Mouse (Mus musculus) liver, embryonic 12.5 days (tissue): ENCODE results near the gene Atg3. TPM values are rescaled to one million over a fixed set of nuclear protein-coding genes. Genes with fewer than 3 reads are reported as not detected.
A peak's percentile ranks its signal among the peaks of the same experiment; 100 is the strongest.

ENCODE experiments used
- ATAC-seq: fragments of 200-750 bp; cut with Nextera tagmentation; 2 replicates; pipeline ENCODE4 v1.8.0; 2017; ENCODE audit warnings: moderate number of reproducible peaks, mild to moderate bottlenecking, moderate library complexity
- H3K27ac ChIP-seq: fragments of 300-500 bp; sonication (generic); 2 replicates; pipeline ENCODE4 v1.5.1; 2016; ENCODE audit warnings: mild to moderate bottlenecking
- H3K27me3 ChIP-seq: fragments of 300-500 bp; sonication (generic); replicated peaks from 2 replicates; pipeline ENCODE4 v1.6.1; 2016; ENCODE audit warnings: mild to moderate bottlenecking, moderate library complexity
- H3K36me3 ChIP-seq: fragments of 300-500 bp; sonication (generic); 2 replicates; pipeline ENCODE4 v1.6.1; 2016; ENCODE audit warnings: mild to moderate bottlenecking, moderate library complexity
- H3K4me1 ChIP-seq: fragments of 300-500 bp; sonication (generic); 2 replicates; pipeline ENCODE4 v1.6.1; 2016
- H3K4me2 ChIP-seq: fragments of 300-500 bp; sonication (generic); 2 replicates; pipeline ENCODE4 v1.6.1; 2016; ENCODE audit warnings: mild to moderate bottlenecking, moderate library complexity
- H3K4me3 ChIP-seq: fragments of 300-500 bp; sonication (generic); 2 replicates; pipeline ENCODE4 v1.5.1; 2016; ENCODE audit warnings: mild to moderate bottlenecking, moderate library complexity
- H3K9ac ChIP-seq: fragments of 300-500 bp; sonication (generic); 2 replicates; pipeline ENCODE4 v1.6.1; 2016; ENCODE audit warnings: mild to moderate bottlenecking, moderate library complexity
- H3K9me3 ChIP-seq: fragments of 300-500 bp; sonication (generic); replicated peaks from 2 replicates; pipeline ENCODE4 v1.6.1; 2016; ENCODE audit warnings: mild to moderate bottlenecking, moderate library complexity
- WGBS: fragments of 180-500 bp; shearing (Covaris S2); methylation state at CpG from one replicate; pipeline ENCODE4 v1.1.7; 2016; ENCODE audit not compliant: insufficient replicate concordance; 5-methylcytosine and 5-hydroxymethylcytosine counted together
- polyA plus RNA-seq: library from polyadenylated mRNA; unstranded; fragments of >200 nt; fragmentation: Nextera tagmentation; extraction: Ambion mirVana; gene quantifications from 2 replicates; pipeline ENCODE4 v1.2.1, GENCODE M21; 2016

The Atg3 gene
- polyA plus RNA-seq, 1 experiment from 2014 or later: 28.9 TPM

GRCm38 (mm10) chr16:45148488-45149082 is 10.0 kb upstream of the Atg3 start:
- no peak overlapping the region for H3K4me2 ChIP-seq
- ATAC-seq: no peak
- H3K4me3 ChIP-seq: no peak overlapping the region
- no peaks in the 10 kb centered on the region for H3K4me1 ChIP-seq
- no peaks in the 10 kb centered on the region for H3K27me3 ChIP-seq
- H3K36me3 ChIP-seq: peaks cover 64% of the 10 kb centered on the region
- WGBS: 76% methylated on average over 10 of the region's 10 CpGs
- H3K9ac ChIP-seq: no peak overlapping the region
- no peaks in the 10 kb centered on the region for H3K9me3 ChIP-seq
- H3K27ac ChIP-seq: no peak overlapping the region

- peaks cover 25% of the 10 kb centered on the region for H3K36me3 ChIP-seq
- no peaks in the 10 kb centered on the region for H3K27me3 ChIP-seq
- peaks cover 13% of the 10 kb centered on the region for H3K4me1 ChIP-seq
- no peak overlapping the region for H3K27ac ChIP-seq
- ATAC-seq: no peak
- no peaks in the 10 kb centered on the region for H3K9me3 ChIP-seq
- WGBS: 71% methylated on average over 3 of the region's 3 CpGs
- no peak overlapping the region for H3K9ac ChIP-seq
- H3K4me2 ChIP-seq: no peak overlapping the region
- no peak overlapping the region for H3K4me3 ChIP-seq
These were observed 3.8 kb upstream of the Atg3 start for GRCm38 (mm10) chr16:45154741-45155250.

GRCm38 (mm10) chr16:45158136-45158521 is 456 bp upstream of the Atg3 start:
- Histone ChIP-seq H3K4me2 (peak overlapping the region; percentile 89), H3K36me3 (peaks cover 8% of the 10 kb centered on the region), H3K9me3 (no peaks in the 10 kb centered on the region), H3K27ac (peak overlapping the region; percentile 95), H3K4me1 (peaks cover 26% of the 10 kb centered on the region), H3K4me3 (peak overlapping the region; percentile 78), H3K27me3 (no peaks in the 10 kb centered on the region), H3K9ac (peak overlapping the region; percentile 83)
- WGBS: 1% methylated on average over 20 of the region's 20 CpGs
- ATAC-seq: peak; percentile 77

- H3K9ac ChIP-seq: peak overlapping the region; percentile 83
- WGBS: 3% methylated on average over 11 of the region's 11 CpGs
- H3K9me3 ChIP-seq: no peaks in the 10 kb centered on the region
- peak overlapping the region; percentile 95 for H3K27ac ChIP-seq
- H3K36me3 ChIP-seq: peaks cover 13% of the 10 kb centered on the region
- peak overlapping the region; percentile 89 for H3K4me2 ChIP-seq
- H3K4me3 ChIP-seq: peak overlapping the region; percentile 78
- H3K4me1 ChIP-seq: peaks cover 26% of the 10 kb centered on the region
- no peaks in the 10 kb centered on the region for H3K27me3 ChIP-seq
- ATAC-seq: no peak
These were observed 768 bp downstream of the Atg3 start for GRCm38 (mm10) chr16:45159389-45159716.

- H3K9ac ChIP-seq: no peak overlapping the region
- H3K36me3 ChIP-seq: peaks cover 22% of the 10 kb centered on the region
- no peaks in the 10 kb centered on the region for H3K9me3 ChIP-seq
- ATAC-seq: no peak
- WGBS: 82% methylated on average over 2 of the region's 2 CpGs
- H3K27me3 ChIP-seq: no peaks in the 10 kb centered on the region
- no peak overlapping the region for H3K4me2 ChIP-seq
- H3K27ac ChIP-seq: no peak overlapping the region
- H3K4me1 ChIP-seq: no peaks in the 10 kb centered on the region
- no peak overlapping the region for H3K4me3 ChIP-seq
These were observed 20.0 kb downstream of the Atg3 start for GRCm38 (mm10) chr16:45178552-45178951.

- Histone ChIP-seq H3K9me3 (no peaks in the 10 kb centered on the region), H3K36me3 (peaks cover 32% of the 10 kb centered on the region), H3K9ac (no peak overlapping the region), H3K27ac (no peak overlapping the region), H3K4me1 (no peaks in the 10 kb centered on the region), H3K27me3 (no peaks in the 10 kb centered on the region), H3K4me2 (no peak overlapping the region), H3K4me3 (no peak overlapping the region)
- no peak for ATAC-seq
- 78% methylated on average over 5 of the region's 5 CpGs for WGBS
These were observed 23.2 kb downstream of the Atg3 start for GRCm38 (mm10) chr16:45181824-45182223.

GRCm38 (mm10) chr16:45192613-45193012 is 34.0 kb downstream of the Atg3 start:
- Histone ChIP-seq H3K27ac (no peak overlapping the region), H3K9ac (no peak overlapping the region), H3K36me3 (peaks cover 18% of the 10 kb centered on the region; the same call in 1 of the 2 replicates), H3K27me3 (no peaks in the 10 kb centered on the region), H3K4me2 (no peak overlapping the region), H3K4me3 (no peak overlapping the region), H3K4me1 (no peaks in the 10 kb centered on the region), H3K9me3 (no peaks in the 10 kb centered on the region)
- WGBS: 8% methylated on average over 1 of the region's 1 CpGs
- ATAC-seq: no peak

GRCm38 (mm10) chr16:45196816-45197215 is 38.2 kb downstream of the Atg3 start:
- no peaks in the 10 kb centered on the region for H3K27me3 ChIP-seq
- no peaks in the 10 kb centered on the region for H3K4me1 ChIP-seq
- H3K9ac ChIP-seq: no peak overlapping the region
- no peak overlapping the region for H3K27ac ChIP-seq
- no peaks in the 10 kb centered on the region for H3K9me3 ChIP-seq
- no peak overlapping the region for H3K4me3 ChIP-seq
- H3K4me2 ChIP-seq: no peak overlapping the region
- H3K36me3 ChIP-seq: no peaks in the 10 kb centered on the region
- 34% methylated on average over 6 of the region's 6 CpGs for WGBS
- ATAC-seq: no peak

GRCm38 (mm10) chr16:45201395-45201794 is 42.8 kb downstream of the Atg3 start:
- no peaks in the 10 kb centered on the region for H3K27me3 ChIP-seq
- no peaks in the 10 kb centered on the region for H3K36me3 ChIP-seq
- H3K4me1 ChIP-seq: no peaks in the 10 kb centered on the region
- 60% methylated on average over 2 of the region's 2 CpGs for WGBS
- no peak overlapping the region for H3K4me2 ChIP-seq
- no peak for ATAC-seq
- H3K4me3 ChIP-seq: no peak overlapping the region
- no peak overlapping the region for H3K9ac ChIP-seq
- H3K9me3 ChIP-seq: no peaks in the 10 kb centered on the region
- H3K27ac ChIP-seq: no peak overlapping the region

GRCm38 (mm10) chr16:45204438-45204837 is 45.9 kb downstream of the Atg3 start:
- Histone ChIP-seq H3K27me3 (no peaks in the 10 kb centered on the region), H3K36me3 (no peaks in the 10 kb centered on the region), H3K4me1 (no peaks in the 10 kb centered on the region), H3K9me3 (no peaks in the 10 kb centered on the region), H3K9ac (no peak overlapping the region), H3K4me3 (no peak overlapping the region), H3K27ac (no peak overlapping the region), H3K4me2 (no peak overlapping the region)
- whole genome bisulfite sequencing: 47% methylated on average over 4 of the region's 4 CpGs
- no peak for ATAC-seq

- H3K27me3 ChIP-seq: no peaks in the 10 kb centered on the region
- no peaks in the 10 kb centered on the region for H3K9me3 ChIP-seq
- no peak overlapping the region for H3K4me3 ChIP-seq
- H3K27ac ChIP-seq: no peak overlapping the region
- WGBS: 55% methylated on average over 12 of the region's 12 CpGs
- H3K4me1 ChIP-seq: no peaks in the 10 kb centered on the region
- no peak overlapping the region for H3K9ac ChIP-seq
- H3K4me2 ChIP-seq: no peak overlapping the region
- no peak for ATAC-seq
- H3K36me3 ChIP-seq: no peaks in the 10 kb centered on the region
These were observed 46.5 kb downstream of the Atg3 start for GRCm38 (mm10) chr16:45204859-45205670.

GRCm38 (mm10) chr16:45222016-45222415 is 63.4 kb downstream of the Atg3 start:
- Histone ChIP-seq H3K4me1 (no peaks in the 10 kb centered on the region), H3K27ac (no peak overlapping the region), H3K4me2 (no peak overlapping the region), H3K36me3 (no peaks in the 10 kb centered on the region), H3K27me3 (no peaks in the 10 kb centered on the region), H3K9ac (no peak overlapping the region), H3K9me3 (no peaks in the 10 kb centered on the region), H3K4me3 (no peak overlapping the region)
- no peak for ATAC-seq
- WGBS: 62% methylated on average over 2 of the region's 2 CpGs
